Mouse (Mus musculus): ENCODE data around the gene Tgfbrap1. TPM values are rescaled to one million over a fixed set of nuclear protein-coding genes. Genes with fewer than 3 reads are reported as not detected.
"Not testable (repeated sequence)": the region's sequence is repeated elsewhere in the genome, so short reads cannot be mapped to it uniquely, and the experiment has no call there.

The Tgfbrap1 gene
- total RNA-seq, 2 experiments from 2014 or later: 11.2 to 24.6 TPM

- no peak for ATAC-seq (replicated peaks; ENCODE audit: poor library complexity)
Measured at GRCm38 (mm10) chr1:43045204-43045982, 53.0 kb downstream of the Tgfbrap1 start.

- no peak for ATAC-seq (replicated peaks; ENCODE audit: poor library complexity)
Measured at GRCm38 (mm10) chr1:43042271-43042670, 56.2 kb downstream of the Tgfbrap1 start.

- no peak for ATAC-seq (replicated peaks; ENCODE audit: poor library complexity)
Measured at GRCm38 (mm10) chr1:43036014-43036413, 62.4 kb downstream of the Tgfbrap1 start.

GRCm38 (mm10) chr1:43015153-43015685 lies 83.2 kb downstream of the Tgfbrap1 start:
- ATAC-seq (replicated peaks; ENCODE audit: poor library complexity): not testable (repeated sequence)

GRCm38 (mm10) chr1:43010461-43010860 lies 88.0 kb downstream of the Tgfbrap1 start:
- no peak for ATAC-seq (replicated peaks; ENCODE audit: poor library complexity)

GRCm38 (mm10) chr1:43006524-43006923 lies 91.9 kb downstream of the Tgfbrap1 start:
- ATAC-seq (replicated peaks; ENCODE audit: poor library complexity): no peak

GRCm38 (mm10) chr1:43006051-43006514 lies 92.4 kb downstream of the Tgfbrap1 start:
- no peak for ATAC-seq (replicated peaks; ENCODE audit: poor library complexity)

Other genes with a start within 250 kb of the Tgfbrap1 start
- 57.3 and 70.6 TPM in 2 replicates for gene Mrps9, start 247.4 kb downstream of the Tgfbrap1 start, total RNA-seq (2015)
- gene Mrps9, start 247.4 kb downstream of the Tgfbrap1 start, total RNA-seq (2017): 70.0 and 94.3 TPM in 2 replicates
- gene Gpr45, start 145.8 kb downstream of the Tgfbrap1 start, total RNA-seq (2015): 0.42 TPM in 1 of 2 replicates, not detected in the other
- 0.17 and 0.42 TPM in 2 replicates for gene Gpr45, start 145.8 kb downstream of the Tgfbrap1 start, total RNA-seq (2017)
- 12.5 and 17.2 TPM in 2 replicates for gene AI597479, start 73 bp upstream of the Tgfbrap1 start, total RNA-seq (2015)
- 19.8 and 26.5 TPM in 2 replicates for gene AI597479, start 73 bp upstream of the Tgfbrap1 start, total RNA-seq (2017)
- gene Fhl2, start 98.3 kb upstream of the Tgfbrap1 start, total RNA-seq (2015): 0.10 TPM in 1 of 2 replicates, not detected in the other
- 1.1 TPM in 1 of 2 replicates, not detected in the other for gene Fhl2, start 98.3 kb upstream of the Tgfbrap1 start, total RNA-seq (2017)

Measured in megakaryocyte progenitor cell, adult 5-6 weeks (primary cell).